Mouse (Mus musculus) ES-Bruce4 (cell line): ENCODE measurements at regions not wholly inside any gene's neighbourhood (a gene's known extent, or its start where the extent isn't known, plus 50 kb on each side); places are given as distances from the start of the nearest gene placed in this dataset.

Source experiments
- H3K27ac ChIP-seq: 2 replicates; pipeline ENCODE4 v1.5.1; 2012; ENCODE audit warnings: low read length, inconsistent platforms; ENCODE audit not compliant: insufficient read depth
- H3K27me3 ChIP-seq: 2 replicates; pipeline ENCODE4 v1.6.1; 2012; ENCODE audit warnings: mild to moderate bottlenecking, low read length, inconsistent platforms; ENCODE audit not compliant: control insufficient read depth, poor library complexity, insufficient read depth, severe bottlenecking
- H3K36me3 ChIP-seq: 2 replicates; pipeline ENCODE4 v1.6.1; 2012; ENCODE audit warnings: inconsistent platforms, mild to moderate bottlenecking, low read length, moderate library complexity; ENCODE audit not compliant: control insufficient read depth, poor library complexity, insufficient read depth, severe bottlenecking
- H3K4me1 ChIP-seq: one replicate; pipeline ENCODE4 v1.8.1; 2011; ENCODE audit warnings: low read length; ENCODE audit not compliant: control insufficient read depth, insufficient read depth
- H3K4me3 ChIP-seq: 2 replicates; pipeline ENCODE4 v1.5.1; 2011; ENCODE audit warnings: low read depth, mild to moderate bottlenecking, low read length
- H3K9ac ChIP-seq: 2 replicates; pipeline ENCODE4 v1.6.1; 2012; ENCODE audit warnings: low read depth, mild to moderate bottlenecking, inconsistent platforms; ENCODE audit not compliant: poor library complexity, severe bottlenecking
- H3K9me3 ChIP-seq: replicated peaks from 2 replicates; pipeline ENCODE4 v1.6.1; 2012; ENCODE audit warnings: mild to moderate bottlenecking, low read length, inconsistent platforms; ENCODE audit not compliant: control insufficient read depth, poor library complexity, insufficient read depth, severe bottlenecking
- CTCF ChIP-seq: IDR thresholded peaks from one replicate; pipeline ENCODE4 v1.8.1; 2011; ENCODE audit warnings: low read depth, low read length
- EP300 ChIP-seq: IDR thresholded peaks from 2 replicates; pipeline ENCODE4 v1.6.1; 2011; ENCODE audit warnings: low read depth, low read length; ENCODE audit not compliant: insufficient read depth
- POLR2A ChIP-seq: IDR thresholded peaks from one replicate; pipeline ENCODE4 v1.8.1; 2011; ENCODE audit warnings: low read length; ENCODE audit not compliant: insufficient read depth

- Histone ChIP-seq H3K4me3 (no peak overlapping the region), H3K9me3 (no peaks in the 10 kb centered on the region), H3K27ac (no peak overlapping the region), H3K36me3 (no peaks in the 10 kb centered on the region), H3K4me1 (no peaks in the 10 kb centered on the region), H3K27me3 (no peaks in the 10 kb centered on the region), H3K9ac (no peak overlapping the region)
- TF ChIP-seq EP300 (no peak), POLR2A (no peak), CTCF (no peak)
Observed at GRCm38 (mm10) chr8:96277479-96278138, 389.3 kb upstream of the Got2 start.

DNA sequence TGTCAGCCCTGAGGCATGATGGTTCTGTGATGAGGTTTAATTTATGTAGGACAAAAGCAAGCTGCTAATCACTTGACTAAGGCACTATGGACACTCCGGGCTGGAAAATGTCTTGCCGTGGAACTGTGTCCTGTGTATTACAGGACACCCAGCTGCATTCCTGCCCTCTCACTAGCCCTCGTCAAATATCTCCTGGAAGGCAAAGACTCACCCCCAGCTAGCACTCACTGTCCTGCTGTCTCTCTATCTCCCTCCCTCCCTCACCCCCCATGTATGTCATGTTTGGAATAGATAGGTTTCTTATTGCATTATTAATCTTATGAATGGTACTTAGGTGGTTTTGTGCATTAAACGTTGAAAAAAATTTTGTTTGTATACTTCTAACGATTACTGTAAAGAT lies 388.7 kb upstream of the Got2 start:
- no peaks in the 10 kb centered on the region for H3K27me3 ChIP-seq
- no peaks in the 10 kb centered on the region for H3K4me1 ChIP-seq
- no peak overlapping the region for H3K4me3 ChIP-seq
- no peaks in the 10 kb centered on the region for H3K9me3 ChIP-seq
- no peak for TF ChIP-seq EP300
- TF ChIP-seq POLR2A = no peak
- TF ChIP-seq CTCF = no peak
- H3K27ac ChIP-seq = no peak overlapping the region
- no peak overlapping the region for H3K9ac ChIP-seq
- H3K36me3 ChIP-seq = no peaks in the 10 kb centered on the region

DNA sequence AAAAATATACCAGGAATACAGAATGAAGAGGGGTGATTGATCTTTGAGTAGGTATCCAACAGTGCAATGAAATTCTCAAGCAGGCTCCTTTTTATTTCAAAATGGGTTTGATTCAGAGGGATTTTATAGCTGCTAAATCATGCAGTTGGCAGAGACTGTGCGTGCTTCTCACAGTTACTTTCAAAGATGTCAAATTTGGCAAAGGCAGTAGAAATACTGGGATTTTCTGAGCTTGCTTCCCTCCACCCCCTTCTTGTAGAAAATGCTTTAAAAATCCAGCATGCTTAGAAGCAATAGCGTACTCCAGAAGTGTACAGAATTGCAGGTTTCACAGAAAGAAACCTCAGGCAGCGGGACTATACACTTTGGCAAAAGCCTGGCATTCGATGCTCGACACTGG lies 367.9 kb upstream of the Got2 start:
- no peaks in the 10 kb centered on the region for H3K27me3 ChIP-seq
- no peak overlapping the region for H3K9ac ChIP-seq
- H3K9me3 ChIP-seq = no peaks in the 10 kb centered on the region
- no peak overlapping the region for H3K4me3 ChIP-seq
- H3K36me3 ChIP-seq = no peaks in the 10 kb centered on the region
- TF ChIP-seq POLR2A (no peak), CTCF (no peak), EP300 (no peak)
- no peaks in the 10 kb centered on the region for H3K4me1 ChIP-seq
- H3K27ac ChIP-seq = no peak overlapping the region

DNA sequence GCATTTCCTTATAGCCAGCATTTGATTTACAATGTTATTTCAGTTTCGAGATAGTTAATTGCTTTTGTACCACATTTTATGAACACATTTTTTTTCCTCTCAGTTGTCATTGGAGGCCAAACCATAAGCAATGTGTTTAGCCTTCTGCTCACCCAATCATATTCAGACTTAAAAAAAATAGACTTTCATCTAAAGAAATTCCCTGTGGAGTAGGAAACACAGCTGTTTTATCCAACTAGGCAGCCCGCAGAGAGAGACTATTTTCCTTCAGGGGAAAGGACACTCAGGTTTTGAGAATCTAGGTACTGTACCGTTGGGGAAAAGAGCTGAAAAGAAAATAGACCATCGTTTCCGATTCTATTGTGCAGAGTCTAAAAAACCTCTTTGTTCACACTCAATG lies 367.5 kb upstream of the Got2 start:
- no peaks in the 10 kb centered on the region for H3K4me1 ChIP-seq
- no peaks in the 10 kb centered on the region for H3K27me3 ChIP-seq
- no peak for TF ChIP-seq POLR2A
- no peak for TF ChIP-seq CTCF
- no peak for TF ChIP-seq EP300
- H3K36me3 ChIP-seq = no peaks in the 10 kb centered on the region
- H3K4me3 ChIP-seq = no peak overlapping the region
- H3K27ac ChIP-seq = no peak overlapping the region
- H3K9me3 ChIP-seq = no peaks in the 10 kb centered on the region
- no peak overlapping the region for H3K9ac ChIP-seq

GRCm38 (mm10) chr8:96246017-96246416 lies 357.7 kb upstream of the Got2 start:
- H3K4me1 ChIP-seq = no peaks in the 10 kb centered on the region
- no peak overlapping the region for H3K27ac ChIP-seq
- no peak overlapping the region for H3K4me3 ChIP-seq
- no peak overlapping the region for H3K9ac ChIP-seq
- TF ChIP-seq POLR2A = no peak
- TF ChIP-seq EP300 = no peak
- TF ChIP-seq CTCF = no peak
- no peaks in the 10 kb centered on the region for H3K36me3 ChIP-seq
- H3K27me3 ChIP-seq = no peaks in the 10 kb centered on the region; the same call in 1 of the 2 replicates
- no peaks in the 10 kb centered on the region for H3K9me3 ChIP-seq

DNA sequence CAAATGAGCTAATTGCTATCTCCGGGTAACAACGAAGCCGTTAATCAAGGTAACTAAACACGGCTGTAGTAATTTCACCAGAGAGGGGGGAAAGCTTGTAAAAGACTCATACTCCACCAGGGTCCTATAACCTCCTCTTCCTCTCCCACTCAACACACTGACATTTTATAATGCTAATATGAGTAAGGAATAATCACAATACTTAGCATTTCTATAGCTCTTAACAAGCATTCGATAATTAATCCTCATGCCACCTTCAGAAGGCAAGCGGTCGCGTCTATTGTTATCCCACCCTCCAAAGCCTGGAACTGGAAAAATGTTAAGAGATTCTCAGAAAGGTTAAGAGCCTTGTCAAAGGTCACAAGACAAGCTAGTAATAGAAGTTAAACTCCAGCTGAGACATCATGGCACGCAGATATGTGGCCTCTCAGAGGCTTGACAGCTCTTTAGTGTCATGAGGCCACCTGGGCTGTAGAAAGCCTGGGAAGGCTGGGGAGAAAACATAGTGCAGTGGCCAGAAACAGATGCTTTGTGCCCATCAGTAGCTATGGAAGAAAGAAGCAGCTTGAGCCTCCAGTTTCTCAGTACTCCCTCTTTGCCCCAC lies 356.3 kb upstream of the Got2 start:
- Histone ChIP-seq H3K27me3 (no peaks in the 10 kb centered on the region; the same call in 1 of the 2 replicates), H3K9me3 (no peaks in the 10 kb centered on the region), H3K27ac (no peak overlapping the region), H3K9ac (no peak overlapping the region), H3K36me3 (no peaks in the 10 kb centered on the region), H3K4me3 (no peak overlapping the region), H3K4me1 (no peaks in the 10 kb centered on the region)
- no peak for TF ChIP-seq CTCF
- no peak for TF ChIP-seq EP300
- no peak for TF ChIP-seq POLR2A
